Mouse (Mus musculus) spleen, adult 2 months (tissue): ENCODE data around the gene Rnaset2b. TPM values are rescaled to one million over a fixed set of nuclear protein-coding genes. Genes with fewer than 3 reads are reported as not detected.
"Not testable (repeated sequence)": the region's sequence is repeated elsewhere in the genome, so short reads cannot be mapped to it uniquely, and the experiment has no call there.

Experiments used
- DNase-seq, 2 experiments: peaks; one replicate each; pipeline versions ENCODE4 v3.0.0 to v3.0.0-alpha.2; 2012 to 2021; ENCODE audit warnings: low spot score in 2 of 2, low read depth in 1 of 2
- H3K27ac ChIP-seq: fragments of 200-500 bp; 2 replicates; pipeline ENCODE4 v1.5.1; 2012; ENCODE audit warnings: low read length, inconsistent platforms; ENCODE audit not compliant: insufficient read depth
- H3K27me3 ChIP-seq: fragments of 200-500 bp; 2 replicates; pipeline ENCODE4 v1.6.1; 2012; ENCODE audit warnings: mild to moderate bottlenecking, moderate library complexity, low read length, inconsistent platforms; ENCODE audit not compliant: control insufficient read depth, insufficient read depth
- H3K36me3 ChIP-seq: fragments of 200-500 bp; 2 replicates; pipeline ENCODE4 v1.6.1; 2012; ENCODE audit warnings: mild to moderate bottlenecking, low read length, inconsistent platforms; ENCODE audit not compliant: control insufficient read depth, insufficient read depth
- H3K4me1 ChIP-seq: fragments of 200-500 bp; 2 replicates; pipeline ENCODE4 v1.6.1; 2011; ENCODE audit warnings: inconsistent platforms; ENCODE audit not compliant: control insufficient read depth, insufficient read depth, insufficient read length
- H3K4me3 ChIP-seq: fragments of 200-500 bp; 2 replicates; pipeline ENCODE4 v1.5.1; 2011; ENCODE audit warnings: mild to moderate bottlenecking, inconsistent platforms; ENCODE audit not compliant: insufficient read depth, insufficient read length; ENCODE audit errors: extremely low read depth
- WGBS: fragments of 180-500 bp; shearing (Covaris S2); methylation state at CpG from one replicate; pipeline ENCODE4 v1.1.7; 2018; 5-methylcytosine and 5-hydroxymethylcytosine counted together
- polyA plus RNA-seq: library from polyadenylated mRNA; depleted of rRNA; stranded (reverse); fragments of >200 nt; gene quantifications from 2 replicates; pipeline ENCODE4 v1.2.3, GENCODE M21; 2012; rRNA removed

Gene Rnaset2b
- polyA plus RNA-seq, 1 experiment, result 105 TPM

DNA sequence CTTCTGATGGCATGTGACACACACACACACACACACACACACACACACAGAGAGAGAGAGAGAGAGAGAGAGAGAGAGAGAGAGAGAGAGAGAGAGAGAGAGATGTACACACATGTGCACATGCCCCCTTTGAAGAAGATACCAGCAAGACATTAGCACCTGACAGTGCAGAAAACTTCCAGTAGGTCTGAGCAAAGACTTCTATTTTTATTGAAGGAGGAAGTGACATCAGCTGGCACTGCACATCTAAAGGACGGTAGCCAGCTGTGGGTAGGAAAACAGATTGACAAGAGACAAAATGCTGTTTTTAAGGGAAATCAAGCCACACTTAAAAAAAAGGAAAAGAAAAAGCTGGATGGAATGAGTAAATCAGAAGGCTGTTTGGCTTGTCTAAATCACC lies 43.8 kb downstream of the Rnaset2b start:
- DNase-seq, H3K4me1 ChIP-seq, H3K27me3 ChIP-seq, H3K27ac ChIP-seq, H3K4me3 ChIP-seq, H3K36me3 ChIP-seq: not testable (repeated sequence)
- WGBS, result no CpG with 5 or more reads among the region's 1 CpGs

DNA sequence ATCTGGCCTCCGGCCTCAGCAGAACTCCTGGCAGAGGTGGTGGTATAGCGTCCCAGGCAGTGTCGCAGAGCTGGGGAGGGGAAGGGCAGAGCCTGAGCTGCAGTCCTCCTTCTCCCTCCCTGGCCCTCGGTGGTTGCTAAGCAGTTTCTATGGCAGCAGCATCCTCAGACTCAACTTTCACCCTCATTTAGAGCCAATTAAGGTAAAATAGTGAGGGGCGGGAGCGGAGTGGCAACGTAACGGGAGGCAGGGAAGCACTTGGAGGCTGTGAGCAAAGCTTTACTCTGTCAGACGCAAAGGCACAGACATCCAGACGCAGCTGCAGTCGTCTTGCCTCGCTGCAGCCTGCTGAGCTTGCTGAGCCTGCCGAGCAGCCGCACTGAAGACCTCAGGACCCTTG lies 54.8 kb downstream of the Rnaset2b start, which contains the start of gene Gm1604a:
Gene Gm1604a (plus strand): TSS at position 312 of the 400 bp plus-strand sequence.
- WGBS, result 58% methylated on average over 7 of the region's 14 CpGs
- not testable (repeated sequence) for H3K36me3 ChIP-seq, H3K4me3 ChIP-seq, DNase-seq, H3K27ac ChIP-seq, H3K4me1 ChIP-seq, H3K27me3 ChIP-seq

DNA sequence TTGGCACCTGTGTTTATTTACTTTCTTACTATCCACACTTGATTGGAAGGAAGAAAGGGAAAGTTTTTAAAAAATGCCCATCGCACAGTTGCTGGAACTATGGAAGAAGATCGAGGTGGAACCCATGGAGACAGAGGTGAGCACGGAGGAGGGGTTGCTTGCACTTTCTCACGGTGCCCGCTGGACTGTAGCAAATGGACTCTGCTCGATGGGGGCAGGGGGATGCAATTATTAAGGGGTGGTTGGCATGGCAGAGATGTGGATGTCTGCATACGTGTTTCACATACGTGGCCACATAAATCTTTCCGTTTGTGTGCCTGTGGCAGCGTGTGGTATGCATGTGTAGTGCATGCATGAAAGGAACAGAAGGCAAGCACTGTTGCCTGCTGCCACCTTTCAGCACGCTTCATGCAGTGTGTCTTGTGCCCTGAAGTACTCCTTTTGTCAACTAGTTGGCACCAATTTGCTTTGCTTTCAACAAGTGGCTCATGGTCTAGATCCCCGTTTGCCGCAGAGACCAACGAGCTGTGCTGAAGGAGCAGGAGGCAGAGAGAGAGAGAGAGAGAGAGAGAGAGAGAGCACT lies 55.4 kb downstream of the Rnaset2b start:
- not testable (repeated sequence) for DNase-seq, H3K27me3 ChIP-seq, H3K36me3 ChIP-seq, H3K4me1 ChIP-seq, H3K27ac ChIP-seq, H3K4me3 ChIP-seq
- 77% methylated on average over 3 of the region's 14 CpGs for WGBS

DNA sequence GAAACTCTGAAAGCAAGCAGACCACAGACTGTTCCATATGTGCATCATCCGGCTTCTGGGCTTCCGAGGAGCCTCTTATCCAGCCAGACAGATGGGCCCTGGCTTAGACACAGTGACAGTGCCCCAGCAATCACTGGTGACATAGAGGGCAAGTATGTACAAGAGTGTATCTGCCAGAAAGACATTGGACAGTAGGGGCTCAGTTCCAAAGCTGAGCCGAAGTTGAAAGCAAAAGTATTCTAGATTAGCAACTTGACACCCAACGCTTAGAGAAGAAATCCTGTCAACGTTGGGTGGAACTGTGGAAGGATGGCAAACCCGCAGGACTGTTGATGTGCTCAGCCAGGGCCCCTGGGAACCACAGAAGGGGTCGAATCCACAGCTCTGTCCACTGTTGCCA lies 59.8 kb downstream of the Rnaset2b start:
- not testable (repeated sequence) for H3K36me3 ChIP-seq, H3K27me3 ChIP-seq, H3K4me3 ChIP-seq, H3K27ac ChIP-seq, DNase-seq, H3K4me1 ChIP-seq
- 73% methylated on average over 6 of the region's 7 CpGs for WGBS

DNA sequence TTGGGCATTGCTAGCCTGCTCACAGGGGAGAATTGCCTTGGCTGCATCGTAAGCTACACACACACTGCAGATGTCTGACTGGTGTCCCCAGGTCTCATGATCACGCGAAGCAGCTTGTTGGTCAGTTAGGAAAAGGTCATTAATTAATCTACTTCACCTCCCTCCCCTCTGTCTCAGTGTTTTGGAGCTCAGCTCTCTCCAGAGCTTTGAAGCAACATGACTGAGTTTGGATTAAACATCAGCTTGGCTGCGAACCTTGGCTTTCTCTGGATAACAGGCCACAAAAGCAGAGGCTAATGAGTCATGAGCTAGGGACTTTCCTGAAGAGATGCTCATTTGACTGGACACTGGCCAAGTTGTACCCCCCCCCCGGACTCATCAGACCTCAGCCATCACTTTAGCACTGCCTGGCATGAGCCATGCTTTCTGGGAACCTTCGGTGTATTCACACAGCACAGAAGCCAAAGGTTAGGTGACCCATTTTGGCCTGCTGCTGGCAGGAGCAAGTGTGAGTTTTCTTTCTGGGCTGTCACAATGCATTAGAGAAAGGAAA lies 60.3 kb downstream of the Rnaset2b start:
- not testable (repeated sequence) for H3K27me3 ChIP-seq, H3K4me1 ChIP-seq, H3K36me3 ChIP-seq, DNase-seq, H3K4me3 ChIP-seq, H3K27ac ChIP-seq
- 81% methylated on average over 3 of the region's 6 CpGs for WGBS

DNA sequence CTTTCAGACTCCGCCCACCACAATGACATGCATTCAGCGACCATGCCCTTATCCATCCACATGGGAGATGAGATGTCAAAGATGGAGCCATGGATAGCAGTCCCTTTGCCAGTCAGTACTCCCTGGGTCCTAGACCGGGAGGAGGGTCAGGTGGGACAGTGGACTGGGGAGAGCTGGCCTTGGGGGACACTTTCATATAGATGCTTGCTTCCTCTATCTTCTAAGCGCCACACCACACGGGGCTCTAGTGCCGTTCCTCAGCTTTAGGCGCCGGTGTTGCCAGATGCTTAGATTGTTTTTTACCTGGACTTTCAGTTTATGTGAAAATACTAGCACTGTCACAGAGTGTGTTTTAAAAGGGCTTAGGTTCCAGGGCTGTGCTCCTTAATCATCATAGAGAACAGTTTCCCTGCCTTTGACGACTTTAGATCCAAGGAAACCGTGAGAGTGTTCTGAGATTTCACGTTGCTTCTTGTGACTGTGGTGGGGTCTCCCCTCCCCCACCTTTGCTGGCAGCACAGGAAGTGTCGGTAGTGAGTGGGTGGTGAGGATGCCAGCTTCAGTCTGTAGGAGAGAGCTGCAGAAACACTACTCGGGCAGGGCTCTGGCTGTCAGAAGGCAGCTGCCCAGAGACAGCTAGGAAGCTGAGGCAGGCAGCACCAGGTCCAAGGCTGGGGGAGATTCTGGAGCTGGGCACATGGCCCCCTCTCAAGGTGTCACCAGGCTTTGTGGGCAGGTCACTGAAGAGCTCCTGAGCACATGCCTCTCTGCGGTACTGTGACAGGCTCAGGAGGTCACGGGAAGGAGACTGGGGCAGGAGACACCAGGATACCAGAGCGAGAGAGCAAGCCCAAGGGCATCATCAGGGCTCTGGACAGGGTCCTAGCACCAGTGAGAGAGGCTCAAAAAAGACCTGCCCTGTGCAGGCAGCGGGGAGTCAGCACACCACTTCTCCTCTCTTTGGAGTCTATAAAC lies 63.0 kb downstream of the Rnaset2b start:
- not testable (repeated sequence) for H3K27ac ChIP-seq, H3K36me3 ChIP-seq, DNase-seq, H3K4me3 ChIP-seq, H3K4me1 ChIP-seq, H3K27me3 ChIP-seq
- 57% methylated on average over 3 of the region's 17 CpGs for WGBS

Other genes with a start within 250 kb of the Rnaset2b start
- gene Ezr, start 187.8 kb upstream of the Rnaset2b start, polyA plus RNA-seq, result 63.0 and 73.5 TPM in 2 replicates
- gene Rsph3b, start 22.0 kb upstream of the Rnaset2b start, polyA plus RNA-seq, result 9.0 and 9.5 TPM in 2 replicates
- 10.6 and 11.4 TPM in 2 replicates for gene Tagap1, start 9.5 kb upstream of the Rnaset2b start, polyA plus RNA-seq
- 0.70 TPM in 1 of 2 replicates, not detected in the other for gene Gm49721, start 8.3 kb downstream of the Rnaset2b start, polyA plus RNA-seq
- not detected in 2 replicates for gene Gm1604a, start 54.9 kb downstream of the Rnaset2b start, polyA plus RNA-seq
- 3.1 and 3.4 TPM in 2 replicates for gene Rps6ka2, start 199.5 kb downstream of the Rnaset2b start, polyA plus RNA-seq